Mouse (Mus musculus): Measurements from ENCODE around the gene Rab9. TPM values are rescaled to one million over a fixed set of nuclear protein-coding genes. Genes with fewer than 3 reads are reported as not detected.

Rab9 gene
- polyA plus RNA-seq, 1 experiment from 2014 or later, result 53.9 TPM

DNA sequence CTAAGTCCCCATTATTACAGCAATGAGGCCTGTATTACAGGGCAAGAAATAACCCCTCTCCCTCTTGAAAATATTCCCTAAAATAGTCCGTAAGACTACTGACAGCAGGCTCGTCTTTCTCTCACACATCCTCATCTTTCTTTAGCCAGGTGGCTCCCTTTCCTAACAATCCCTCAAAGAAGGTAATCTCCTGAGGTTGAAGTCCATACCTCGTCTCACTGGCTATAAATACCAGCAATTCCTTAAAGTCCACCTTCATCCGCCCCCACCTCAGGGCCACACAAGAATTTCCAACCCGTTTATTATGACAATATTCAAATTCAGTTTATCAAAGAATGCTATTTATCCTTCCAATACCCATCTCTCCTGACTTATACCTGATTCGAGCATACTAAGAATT is 7.1 kb downstream of the Rab9 start:
- no peak overlapping the region for H3K4me2 ChIP-seq (ENCODE audit: low read length)
- no peak for DNase-seq
- 88% methylated on average over 6 of the region's 6 CpGs for WGBS

DNA sequence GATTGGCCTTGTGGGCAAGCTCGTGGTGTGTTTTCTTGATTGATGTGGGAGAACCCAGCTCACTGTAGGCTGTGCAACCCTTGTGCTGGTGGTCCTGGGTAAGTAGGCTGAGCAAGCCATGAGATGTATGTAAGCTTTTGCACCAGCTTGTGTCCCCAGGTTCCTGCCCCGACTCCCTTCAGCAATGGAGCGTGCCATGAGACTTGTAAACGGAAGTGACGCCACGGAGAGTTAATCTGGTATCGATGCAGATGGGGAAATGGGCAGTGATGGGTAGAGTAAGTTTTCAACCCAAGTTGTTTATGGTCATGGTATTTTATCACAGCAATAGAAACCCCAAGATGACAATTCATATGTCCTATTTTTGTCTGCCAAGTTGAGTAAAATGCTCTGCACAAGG is 11.3 kb downstream of the Rab9 start:
- Histone ChIP-seq H3K4me3 (replicated peaks; ENCODE audit: low read depth, low read length) (no peak overlapping the region), H3K9ac (replicated peaks; ENCODE audit: low read length) (no peak overlapping the region), H3K36me3 (ENCODE audit: control insufficient read depth, insufficient read depth, low read length) (no peaks in the 10 kb centered on the region), H3K4me1 (ENCODE audit: control insufficient read depth, insufficient read depth, low read length) (no peaks in the 10 kb centered on the region), H3K27me3 (ENCODE audit: control insufficient read depth, insufficient read depth, low read length) (no peaks in the 10 kb centered on the region), H3K4me2 (ENCODE audit: low read length) (no peak overlapping the region), H3K27ac (replicated peaks; ENCODE audit: low read depth, low read length) (no peak overlapping the region), H3K9me3 (ENCODE audit: control insufficient read depth, low read length) (no peaks in the 10 kb centered on the region)
- no peak for DNase-seq
- ATAC-seq (ENCODE audit: low FRiP score, low TSS enrichment), result no peak
- 96% methylated on average over 7 of the region's 7 CpGs for WGBS

More for the DNA sequence above, 7.1 kb downstream of the Rab9 start:
- Histone ChIP-seq H3K4me1 (ENCODE audit: control insufficient read depth, insufficient read depth, low read length) (peaks cover 4% of the 10 kb centered on the region), H3K9ac (replicated peaks; ENCODE audit: low read length) (no peak overlapping the region), H3K27me3 (ENCODE audit: control insufficient read depth, insufficient read depth, low read length) (no peaks in the 10 kb centered on the region), H3K4me3 (replicated peaks; ENCODE audit: low read depth, low read length) (no peak overlapping the region), H3K36me3 (ENCODE audit: control insufficient read depth, insufficient read depth, low read length) (no peaks in the 10 kb centered on the region; the same call in 1 of the 2 replicates), H3K27ac (replicated peaks; ENCODE audit: low read depth, low read length) (no peak overlapping the region), H3K9me3 (ENCODE audit: control insufficient read depth, low read length) (no peaks in the 10 kb centered on the region)
- ATAC-seq (ENCODE audit: low FRiP score, low TSS enrichment), result no peak

DNA sequence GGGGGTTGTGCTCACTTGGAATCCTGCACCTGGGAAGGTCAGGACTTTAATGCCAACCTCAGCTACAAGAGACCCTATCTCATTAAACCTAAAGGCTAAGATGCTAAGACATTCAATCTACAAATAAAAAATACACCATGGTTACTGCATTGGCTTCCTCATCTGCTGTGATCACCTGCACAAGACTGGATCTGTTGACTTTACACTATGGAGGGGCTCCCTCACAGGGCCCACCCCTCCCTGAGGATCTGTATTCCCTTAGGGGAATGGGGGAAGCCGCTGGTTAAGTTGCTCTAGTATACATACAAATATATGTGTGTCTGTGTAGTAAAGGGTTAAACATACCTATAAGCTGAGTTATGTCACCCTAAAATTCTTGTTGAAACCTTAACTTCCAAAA is 24.1 kb downstream of the Rab9 start:
- DNase-seq, result no peak
- WGBS, result 91% methylated on average over 1 of the region's 1 CpGs
- no peak overlapping the region for H3K4me3 ChIP-seq (replicated peaks; ENCODE audit: low read depth, low read length)
- H3K27ac ChIP-seq (replicated peaks; ENCODE audit: low read depth, low read length), result no peak overlapping the region
- H3K4me1 ChIP-seq (ENCODE audit: control insufficient read depth, insufficient read depth, low read length), result no peaks in the 10 kb centered on the region
- no peaks in the 10 kb centered on the region for H3K27me3 ChIP-seq (ENCODE audit: control insufficient read depth, insufficient read depth, low read length)
- H3K36me3 ChIP-seq (ENCODE audit: control insufficient read depth, insufficient read depth, low read length), result no peaks in the 10 kb centered on the region
- H3K4me2 ChIP-seq (ENCODE audit: low read length), result no peak overlapping the region
- ATAC-seq (ENCODE audit: low FRiP score, low TSS enrichment), result no peak
- H3K9me3 ChIP-seq (ENCODE audit: control insufficient read depth, low read length), result no peaks in the 10 kb centered on the region
- no peak overlapping the region for H3K9ac ChIP-seq (replicated peaks; ENCODE audit: low read length)

DNA sequence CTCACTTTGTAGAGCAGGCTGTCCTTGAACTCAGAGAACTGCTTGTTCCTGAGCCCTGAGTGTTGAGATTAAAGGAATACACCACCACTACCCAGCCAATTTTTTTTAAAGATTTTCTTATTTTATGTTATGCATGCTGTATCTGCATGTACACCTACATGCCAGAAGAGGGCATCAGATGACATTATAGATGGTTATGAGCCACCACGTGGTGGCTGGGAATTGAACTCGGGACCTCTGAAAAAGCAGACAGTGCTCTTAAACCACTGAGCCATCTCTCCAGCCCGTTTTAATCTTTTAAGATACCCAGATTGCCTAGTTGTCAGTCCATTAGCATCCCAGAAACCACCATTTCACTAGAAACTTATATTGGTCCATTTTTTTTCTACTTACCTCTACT is 25.3 kb downstream of the Rab9 start:
- no peak for ATAC-seq (ENCODE audit: low FRiP score, low TSS enrichment)
- Histone ChIP-seq H3K9ac (replicated peaks; ENCODE audit: low read length) (no peak overlapping the region), H3K4me3 (replicated peaks; ENCODE audit: low read depth, low read length) (no peak overlapping the region), H3K4me2 (ENCODE audit: low read length) (no peak overlapping the region), H3K36me3 (ENCODE audit: control insufficient read depth, insufficient read depth, low read length) (no peaks in the 10 kb centered on the region), H3K27me3 (ENCODE audit: control insufficient read depth, insufficient read depth, low read length) (no peaks in the 10 kb centered on the region), H3K9me3 (ENCODE audit: control insufficient read depth, low read length) (no peaks in the 10 kb centered on the region), H3K27ac (replicated peaks; ENCODE audit: low read depth, low read length) (no peak overlapping the region), H3K4me1 (ENCODE audit: control insufficient read depth, insufficient read depth, low read length) (no peaks in the 10 kb centered on the region)
- DNase-seq, result no peak
- WGBS, result 74% methylated on average over 3 of the region's 3 CpGs

DNA sequence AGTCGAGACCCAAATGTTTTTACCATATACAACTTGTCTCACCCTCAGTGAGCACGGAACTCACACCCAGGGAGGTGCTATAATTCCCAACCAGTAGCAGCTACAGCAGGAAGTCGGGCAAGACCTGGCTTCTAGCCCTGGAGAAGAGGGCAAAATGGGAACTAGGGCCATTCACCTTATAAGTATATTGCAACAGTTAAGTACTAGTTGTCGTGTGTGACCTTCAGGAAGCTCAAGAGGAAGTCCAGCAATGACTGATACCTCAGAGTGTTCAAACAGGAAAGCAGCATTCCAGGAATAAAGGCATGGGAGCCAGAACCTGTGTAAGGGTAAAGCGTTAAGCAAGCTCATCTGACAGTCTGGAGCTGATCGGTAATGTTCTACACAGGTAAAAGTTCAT is 26.1 kb downstream of the Rab9 start:
- ATAC-seq (ENCODE audit: low FRiP score, low TSS enrichment), result no peak
- no peak overlapping the region for H3K9ac ChIP-seq (replicated peaks; ENCODE audit: low read length)
- 80% methylated on average over 6 of the region's 6 CpGs for WGBS
- H3K4me3 ChIP-seq (replicated peaks; ENCODE audit: low read depth, low read length), result no peak overlapping the region
- no peak for DNase-seq
- no peaks in the 10 kb centered on the region for H3K9me3 ChIP-seq (ENCODE audit: control insufficient read depth, low read length)
- no peaks in the 10 kb centered on the region for H3K36me3 ChIP-seq (ENCODE audit: control insufficient read depth, insufficient read depth, low read length)
- H3K27ac ChIP-seq (replicated peaks; ENCODE audit: low read depth, low read length), result no peak overlapping the region
- no peaks in the 10 kb centered on the region for H3K27me3 ChIP-seq (ENCODE audit: control insufficient read depth, insufficient read depth, low read length)
- H3K4me2 ChIP-seq (ENCODE audit: low read length), result no peak overlapping the region
- H3K4me1 ChIP-seq (ENCODE audit: control insufficient read depth, insufficient read depth, low read length), result no peaks in the 10 kb centered on the region

DNA sequence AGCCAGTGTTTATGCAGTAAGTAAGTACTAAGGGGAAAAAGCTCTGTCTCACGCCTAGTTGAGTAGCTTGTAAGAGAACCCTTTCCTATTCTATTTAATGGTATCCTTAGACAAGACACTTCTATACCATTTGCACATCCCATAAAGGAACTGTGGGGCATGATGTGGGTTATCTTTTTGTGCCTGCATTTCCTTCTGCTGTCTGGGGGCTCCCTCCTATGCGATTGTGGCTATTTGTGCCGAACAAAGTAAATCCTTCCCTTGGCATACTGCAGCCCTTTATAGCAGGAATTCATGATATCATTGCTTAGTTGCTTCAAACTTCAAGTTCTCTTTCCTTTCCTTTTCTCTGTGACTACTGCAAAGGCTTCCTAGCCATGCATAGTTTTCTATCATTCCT is 35.1 kb downstream of the Rab9 start:
- no peak overlapping the region for H3K27ac ChIP-seq (replicated peaks; ENCODE audit: low read depth, low read length)
- no peaks in the 10 kb centered on the region for H3K36me3 ChIP-seq (ENCODE audit: control insufficient read depth, insufficient read depth, low read length)
- H3K27me3 ChIP-seq (ENCODE audit: control insufficient read depth, insufficient read depth, low read length), result no peaks in the 10 kb centered on the region
- WGBS, result 89% methylated on average over 3 of the region's 3 CpGs
- H3K4me2 ChIP-seq (ENCODE audit: low read length), result no peak overlapping the region
- ATAC-seq (ENCODE audit: low FRiP score, low TSS enrichment) (no peak), DNase-seq (no peak)
- no peak overlapping the region for H3K9ac ChIP-seq (replicated peaks; ENCODE audit: low read length)
- H3K4me3 ChIP-seq (replicated peaks; ENCODE audit: low read depth, low read length), result no peak overlapping the region
- H3K4me1 ChIP-seq (ENCODE audit: control insufficient read depth, insufficient read depth, low read length), result 0 out of 2 replicates have a peak, but pooled peaks cover 1% of the 10 kb centered on the region
- H3K9me3 ChIP-seq (ENCODE audit: control insufficient read depth, low read length), result no peaks in the 10 kb centered on the region

DNA sequence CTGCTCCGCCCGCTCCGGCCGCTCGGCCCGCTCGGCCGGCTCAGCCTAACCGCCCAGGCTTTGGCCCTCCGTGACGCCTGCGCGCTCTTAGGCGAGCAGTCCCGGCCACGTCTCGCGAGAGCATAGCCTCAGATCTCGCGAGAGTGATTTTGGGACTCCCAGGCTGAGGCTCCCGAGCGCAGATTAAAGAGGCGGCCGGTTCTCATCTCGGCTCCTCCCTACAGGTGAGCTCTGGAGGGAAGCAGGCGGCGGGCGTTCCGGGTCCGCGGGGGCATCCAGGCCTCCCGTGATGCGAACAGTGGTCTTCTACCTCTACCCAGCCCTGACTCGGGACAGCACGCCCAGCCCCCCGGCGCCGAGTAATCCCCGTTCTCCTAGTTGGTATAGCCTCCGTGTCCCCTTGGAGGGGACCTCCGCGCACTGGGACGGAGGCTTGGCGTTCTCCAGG is 39.0 kb downstream of the Rab9 start, which contains the start of gene Ofd1:
TSS of gene Ofd1 (minus strand) at position 89 of the 448 bp plus-strand sequence.
- no peaks in the 10 kb centered on the region for H3K9me3 ChIP-seq (ENCODE audit: control insufficient read depth, low read length)

DNA sequence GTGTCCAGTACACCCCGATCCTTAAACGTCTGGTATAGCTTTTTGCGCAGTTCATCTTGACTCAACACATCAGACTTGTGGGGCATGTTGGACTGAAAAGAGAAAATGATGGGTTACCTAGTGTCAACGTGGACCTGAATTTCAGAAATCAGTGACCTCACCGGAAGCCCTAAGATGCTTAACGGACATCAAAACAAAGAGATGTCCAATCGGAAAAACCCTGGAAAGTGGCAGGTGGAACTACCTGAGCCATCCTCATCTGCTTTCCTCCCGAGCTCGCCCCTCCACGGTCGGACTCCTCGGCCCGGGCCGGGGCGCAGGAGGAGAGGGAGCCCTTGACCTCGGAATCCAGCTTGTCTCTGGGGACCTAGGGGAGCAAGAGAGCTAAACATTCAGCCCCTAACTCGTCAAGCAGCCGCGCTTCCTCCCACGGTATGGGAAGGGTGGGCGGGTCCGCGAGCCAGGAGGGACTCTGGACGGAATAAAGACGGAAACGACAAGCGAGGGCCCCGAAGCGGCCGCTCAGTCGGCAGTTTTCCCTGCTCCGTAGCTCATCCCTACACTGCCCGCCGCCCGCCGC is 39.5 kb downstream of the Rab9 start, which contains the start of gene Trappc2:
TSS of gene Trappc2 (plus strand) at position 539 of the 580 bp plus-strand sequence.
- 0 out of 2 replicates have a peak, but pooled peaks cover 4% of the 10 kb centered on the region for H3K4me1 ChIP-seq (ENCODE audit: control insufficient read depth, insufficient read depth, low read length)
- H3K4me3 ChIP-seq (replicated peaks; ENCODE audit: low read depth, low read length), result peak within 1 kb of the TSS; percentile 57
- ATAC-seq (ENCODE audit: low FRiP score, low TSS enrichment) (peak; percentile 81), DNase-seq (no peak)
- H3K27me3 ChIP-seq (ENCODE audit: control insufficient read depth, insufficient read depth, low read length), result no peaks in the 10 kb centered on the region
- WGBS, result 13% methylated on average over 32 of the region's 36 CpGs
- 0 out of 2 replicates have a peak, but pooled peaks cover 2% of the 10 kb centered on the region for H3K36me3 ChIP-seq (ENCODE audit: control insufficient read depth, insufficient read depth, low read length)
- peak within 1 kb of the TSS; percentile 59 for H3K4me2 ChIP-seq (ENCODE audit: low read length)
- H3K27ac ChIP-seq (replicated peaks; ENCODE audit: low read depth, low read length), result peak within 1 kb of the TSS; percentile 89
- peak within 1 kb of the TSS; percentile 77 for H3K9ac ChIP-seq (replicated peaks; ENCODE audit: low read length)
- H3K9me3 ChIP-seq (ENCODE audit: control insufficient read depth, low read length), result no peaks in the 10 kb centered on the region

More for the DNA sequence above, 39.0 kb downstream of the Rab9 start, which contains the start of gene Ofd1:
- H3K27me3 ChIP-seq (ENCODE audit: control insufficient read depth, insufficient read depth, low read length), result no peaks in the 10 kb centered on the region
- no peaks in the 10 kb centered on the region for H3K36me3 ChIP-seq (ENCODE audit: control insufficient read depth, insufficient read depth, low read length)
- WGBS, result 18% methylated on average over 44 of the region's 44 CpGs
- peak within 1 kb of the TSS; percentile 59 for H3K4me2 ChIP-seq (ENCODE audit: low read length)
- H3K9ac ChIP-seq (replicated peaks; ENCODE audit: low read length), result peak within 1 kb of the TSS; percentile 77
- DNase-seq (peak; percentile 96), ATAC-seq (ENCODE audit: low FRiP score, low TSS enrichment) (peak; percentile 99)
- H3K4me3 ChIP-seq (replicated peaks; ENCODE audit: low read depth, low read length), result peak within 1 kb of the TSS; percentile 57
- 0 out of 2 replicates have a peak, but pooled peaks cover 4% of the 10 kb centered on the region for H3K4me1 ChIP-seq (ENCODE audit: control insufficient read depth, insufficient read depth, low read length)
- peak within 1 kb of the TSS; percentile 89 for H3K27ac ChIP-seq (replicated peaks; ENCODE audit: low read depth, low read length)

DNA sequence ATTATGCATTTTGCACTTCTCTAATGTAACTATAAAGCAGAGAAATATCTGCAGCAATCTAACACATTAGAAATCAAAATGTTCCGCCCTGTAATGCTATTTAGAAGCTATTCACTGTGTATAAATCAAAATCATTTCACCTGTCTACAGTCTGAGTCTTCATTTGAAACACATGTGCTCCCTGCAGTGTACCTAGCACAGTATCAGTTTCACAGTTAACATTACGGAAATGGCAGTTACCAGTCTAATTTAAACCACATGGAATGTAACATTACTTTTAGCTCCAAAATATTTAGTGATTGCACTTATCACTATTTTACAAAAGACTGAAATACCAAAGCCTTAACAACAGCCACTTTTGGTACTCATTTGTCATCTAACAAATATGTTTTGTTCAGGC is 44.9 kb downstream of the Rab9 start:
- H3K27me3 ChIP-seq (ENCODE audit: control insufficient read depth, insufficient read depth, low read length), result no peaks in the 10 kb centered on the region
- WGBS, result 88% methylated on average over 2 of the region's 2 CpGs

More for the DNA sequence above, 44.9 kb downstream of the Rab9 start:
- H3K27ac ChIP-seq (replicated peaks; ENCODE audit: low read depth, low read length), result no peak overlapping the region
- H3K4me3 ChIP-seq (replicated peaks; ENCODE audit: low read depth, low read length), result no peak overlapping the region
- H3K9ac ChIP-seq (replicated peaks; ENCODE audit: low read length), result no peak overlapping the region
- 0 out of 2 replicates have a peak, but pooled peaks cover 3% of the 10 kb centered on the region for H3K36me3 ChIP-seq (ENCODE audit: control insufficient read depth, insufficient read depth, low read length)
- DNase-seq (no peak), ATAC-seq (ENCODE audit: low FRiP score, low TSS enrichment) (no peak)
- H3K9me3 ChIP-seq (ENCODE audit: control insufficient read depth, low read length), result no peaks in the 10 kb centered on the region
- H3K4me2 ChIP-seq (ENCODE audit: low read length), result no peak overlapping the region
- H3K4me1 ChIP-seq (ENCODE audit: control insufficient read depth, insufficient read depth, low read length), result 0 out of 2 replicates have a peak, but pooled peaks cover 4% of the 10 kb centered on the region
